Mouse (Mus musculus): ENCODE data around the gene Cyld.

DNA sequence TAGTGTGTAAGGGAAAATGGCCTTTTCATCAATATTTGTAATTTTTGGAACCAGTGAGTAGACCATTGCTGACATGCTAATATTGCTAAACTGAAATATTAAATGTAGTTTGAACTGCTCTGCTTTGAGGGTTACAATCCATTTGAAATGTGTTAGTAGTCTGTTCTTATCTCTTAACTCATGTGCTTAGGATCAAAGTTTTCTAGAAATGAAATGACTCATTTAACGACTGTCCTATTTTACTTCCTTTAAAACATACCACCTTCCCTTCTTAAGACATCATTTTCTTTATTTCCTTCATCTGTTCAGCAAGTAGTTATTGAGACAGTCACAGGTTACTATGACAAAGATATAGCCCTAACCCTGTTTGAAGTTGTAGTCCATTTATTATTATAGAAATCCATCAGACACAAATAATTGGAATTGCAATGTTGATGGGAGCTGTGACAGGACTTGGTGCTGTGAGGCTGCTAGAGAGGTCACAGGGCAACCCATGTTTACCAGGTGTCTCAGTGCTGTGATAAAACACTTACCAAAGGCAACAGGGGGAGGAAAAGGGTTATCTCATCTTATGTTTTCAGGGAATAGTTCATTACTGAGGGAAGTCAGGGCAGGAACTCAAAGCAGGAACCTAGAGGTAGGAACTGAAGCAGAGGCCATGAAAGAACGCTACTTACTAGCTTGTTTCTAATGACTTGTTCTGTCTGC is 26.6 kb downstream of the Cyld start:
- no peak for TF ChIP-seq CEBPB (IDR thresholded peaks at IDR 0.05; ENCODE audit: insufficient read depth, poor library complexity, severe bottlenecking)
- TF ChIP-seq POLR2A (IDR thresholded peaks at IDR 0.05; ENCODE audit: insufficient read length, low read depth), result no peak
- TF ChIP-seq TCF12 (IDR thresholded peaks at IDR 0.05; ENCODE audit: insufficient read depth, poor library complexity, severe bottlenecking), result no peak
- no peak for TF ChIP-seq MYOD1 (IDR thresholded peaks at IDR 0.05; ENCODE audit: control insufficient read depth in 1 of 3, insufficient read length in 2 of 3, low read depth in 2 of 3)
